Mouse (Mus musculus) CH12.LX (cell line): ENCODE measurements around the gene Rftn2.

Experiments
- CTCF ChIP-seq, 2 experiments: IDR thresholded peaks in 1 of 2; conservative IDR thresholded peaks in 1 of 2; 2 replicates each; pipeline ENCODE4 v1.5.1; 2011 to 2012; ENCODE audit warnings: low read depth in 2 of 2, low read length in 2 of 2, improper control_type of control experiment in 1 of 2, inconsistent platforms in 1 of 2, mild to moderate bottlenecking in 1 of 2, moderate library complexity in 1 of 2
- EP300 ChIP-seq: IDR thresholded peaks from 2 replicates; pipeline ENCODE4 v1.6.1; 2011; ENCODE audit warnings: low read length, improper control_type of control experiment
- IRF4 ChIP-seq: IDR thresholded peaks from 2 replicates; pipeline ENCODE4 v1.6.1; 2014; ENCODE audit warnings: low read depth, mild to moderate bottlenecking, inconsistent platforms, low read length, improper control_type of control experiment
- MAFK ChIP-seq: IDR thresholded peaks from 2 replicates; pipeline ENCODE4 v1.6.1; 2011; ENCODE audit warnings: low read length, improper control_type of control experiment; ENCODE audit not compliant: insufficient replicate concordance
- POLR2A ChIP-seq: IDR thresholded peaks from 2 replicates; pipeline ENCODE4 v1.6.1; 2011; ENCODE audit warnings: low read depth, mild to moderate bottlenecking, improper control_type of control experiment, low read length
- POLR2AphosphoS2 ChIP-seq: IDR thresholded peaks from 2 replicates; pipeline ENCODE4 v1.6.1; 2011; ENCODE audit warnings: low read depth, low read length, improper control_type of control experiment
- SMC3 ChIP-seq: IDR thresholded peaks from 2 replicates; pipeline ENCODE4 v1.6.1; 2011; ENCODE audit warnings: low read depth, low read length, improper control_type of control experiment
- TBP ChIP-seq: conservative IDR thresholded peaks from 2 replicates; pipeline ENCODE4 v1.6.1; 2011; ENCODE audit warnings: low read depth, low read length, improper control_type of control experiment
- TCF12 ChIP-seq: IDR thresholded peaks from 2 replicates; pipeline ENCODE4 v1.6.1; 2014; ENCODE audit warnings: low read depth, mild to moderate bottlenecking, inconsistent platforms, low read length, improper control_type of control experiment
- USF1 ChIP-seq: IDR thresholded peaks from 2 replicates; pipeline ENCODE4 v1.6.1; 2014; ENCODE audit warnings: low read depth, mild to moderate bottlenecking, inconsistent platforms, low read length, improper control_type of control experiment

- TF ChIP-seq USF1 (no peak), POLR2AphosphoS2 (no peak), SMC3 (no peak), CTCF (conservative IDR thresholded peaks at IDR 0.05 in 1 of 2, IDR thresholded peaks at IDR 0.05 in 1 of 2; ENCODE audit: low read depth in 2 of 2, low read length in 2 of 2) (no peak), MAFK (no peak), EP300 (no peak), TCF12 (no peak), POLR2A (no peak), TBP (no peak), IRF4 (no peak)
These were observed 3.6 kb downstream of the Rftn2 start for GRCm38 (mm10) chr1:55223026-55223425.
